Mouse (Mus musculus) ES-E14 (cell line): Measurements from ENCODE around the gene Pigr. TPM values are rescaled to one million over a fixed set of nuclear protein-coding genes. Genes with fewer than 3 reads are reported as not detected.

Experiments
- DNase-seq: peaks from one replicate; pipeline ENCODE4 v3.0.0-alpha.2; 2013; ENCODE audit warnings: low read depth, low spot score
- H3K27ac ChIP-seq: 2 replicates; pipeline ENCODE4 v1.5.1; 2012; ENCODE audit warnings: low read depth, mild to moderate bottlenecking, low read length, moderate library complexity, mixed read lengths; ENCODE audit not compliant: poor library complexity, insufficient read depth, severe bottlenecking
- H3K36me3 ChIP-seq: 2 replicates; pipeline ENCODE4 v1.6.1; 2012; ENCODE audit warnings: mild to moderate bottlenecking, low read length, moderate library complexity, mixed read lengths; ENCODE audit not compliant: control insufficient read depth, poor library complexity, insufficient read depth, severe bottlenecking
- H3K4me1 ChIP-seq, 2 experiments: fragments of 150-350 bp in 1 of 2; sonication (generic) in 1 of 2; 2 replicates each; pipeline ENCODE4 v1.6.1; 2012; ENCODE audit warnings: low read length in 2 of 2, mild to moderate bottlenecking in 1 of 2, mixed read lengths in 1 of 2; ENCODE audit not compliant: control insufficient read depth in 2 of 2, insufficient read depth in 2 of 2, poor library complexity in 1 of 2
- H3K4me3 ChIP-seq, 2 experiments: fragments of 150-350 bp in 1 of 2; sonication (generic) in 1 of 2; 2 replicates each; pipeline ENCODE4 v1.5.1; 2012; ENCODE audit warnings: low read length in 2 of 2, low read depth in 1 of 2, mild to moderate bottlenecking in 1 of 2, mixed read lengths in 1 of 2; ENCODE audit not compliant: insufficient read depth in 1 of 2, poor library complexity in 1 of 2, severe bottlenecking in 1 of 2
- H3K9ac ChIP-seq: 2 replicates; pipeline ENCODE4 v1.6.1; 2012; ENCODE audit warnings: low read depth, mild to moderate bottlenecking, low read length, mixed read lengths; ENCODE audit not compliant: poor library complexity, insufficient read depth, severe bottlenecking
- H3K9me3 ChIP-seq: fragments of 150-350 bp; sonication (generic); 2 replicates; pipeline ENCODE4 v1.6.1; 2012; ENCODE audit warnings: low read depth, mild to moderate bottlenecking, low read length; ENCODE audit not compliant: control insufficient read depth, insufficient read depth
- CHD2 ChIP-seq: IDR thresholded peaks from 2 replicates; pipeline ENCODE4 v1.6.1; 2014; ENCODE audit warnings: mild to moderate bottlenecking, low read depth, low read length, inconsistent platforms
- HCFC1 ChIP-seq: IDR thresholded peaks from 2 replicates; pipeline ENCODE4 v1.6.1; 2012; ENCODE audit warnings: low read length, inconsistent platforms, borderline replicate concordance; ENCODE audit not compliant: insufficient read depth
- MAFK ChIP-seq: IDR thresholded peaks from 2 replicates; pipeline ENCODE4 v1.6.1; 2014; ENCODE audit warnings: mild to moderate bottlenecking, low read depth, low read length, inconsistent platforms; ENCODE audit not compliant: insufficient read depth
- ZC3H11A ChIP-seq: IDR thresholded peaks from 2 replicates; pipeline ENCODE4 v1.6.1; 2012; ENCODE audit warnings: low read depth, mild to moderate bottlenecking, inconsistent platforms, low read length, borderline replicate concordance
- ZNF384 ChIP-seq: IDR thresholded peaks from 2 replicates; pipeline ENCODE4 v1.6.1; 2012; ENCODE audit warnings: low read depth, low read length, inconsistent platforms
- in situ Hi-C, 2 experiments: fragments of 600-800 bp; cut with MboI; formaldehyde crosslinking; loops; one replicate each; pipeline ENCODE4 v1.15.1; 2025; ENCODE audit warnings: low sequenced_read_pairs in 2 of 2, inconsistent platforms in 1 of 2; ENCODE audit not compliant: unreplicated experiment in 2 of 2
- total RNA-seq: library from RNA; depleted of rRNA; stranded (reverse); fragments of 300-350 nt; gene quantifications from 2 replicates; pipeline ENCODE4 v1.2.3, GENCODE M21; 2012

Gene Pigr
- total RNA-seq, 1 experiment = 0.04 TPM

GRCm38 (mm10) chr1:130820316-130821148 lies 6.0 kb upstream of the Pigr start:
- Histone ChIP-seq H3K4me3 (no peak overlapping the region), H3K9ac (no peak overlapping the region), H3K4me1 (no peaks in the 10 kb centered on the region), H3K9me3 (no peaks in the 10 kb centered on the region), H3K36me3 (no peaks in the 10 kb centered on the region), H3K27ac (no peak overlapping the region)
- no peak for DNase-seq
- TF ChIP-seq HCFC1 = no peak
- no peak for TF ChIP-seq CHD2
- TF ChIP-seq ZC3H11A = no peak
- no peak for TF ChIP-seq ZNF384
- no peak for TF ChIP-seq MAFK
- in situ Hi-C loops = no loop called here

GRCm38 (mm10) chr1:130821149-130821471 lies 5.4 kb upstream of the Pigr start:
- Histone ChIP-seq H3K36me3 (no peaks in the 10 kb centered on the region), H3K4me1 (no peaks in the 10 kb centered on the region), H3K9me3 (no peaks in the 10 kb centered on the region), H3K9ac (no peak overlapping the region), H3K4me3 (no peak overlapping the region), H3K27ac (no peak overlapping the region)
- no peak for DNase-seq
- in situ Hi-C loops = no loop called here
- TF ChIP-seq CHD2 (no peak), MAFK (no peak), ZNF384 (no peak), ZC3H11A (no peak), HCFC1 (no peak)

- Histone ChIP-seq H3K27ac (no peak overlapping the region), H3K9me3 (no peaks in the 10 kb centered on the region), H3K4me1 (no peaks in the 10 kb centered on the region), H3K36me3 (no peaks in the 10 kb centered on the region), H3K4me3 (no peak overlapping the region), H3K9ac (no peak overlapping the region)
- TF ChIP-seq ZNF384 (no peak), HCFC1 (no peak), MAFK (no peak), ZC3H11A (no peak), CHD2 (no peak)
- in situ Hi-C loops = no loop called here
- no peak for DNase-seq
These were observed 4.4 kb upstream of the Pigr start for GRCm38 (mm10) chr1:130821911-130822625.

GRCm38 (mm10) chr1:130828656-130829055 lies 2.2 kb downstream of the Pigr start:
- H3K27ac ChIP-seq = no peak overlapping the region
- H3K9me3 ChIP-seq = no peaks in the 10 kb centered on the region
- no peak overlapping the region for H3K4me3 ChIP-seq
- H3K4me1 ChIP-seq = no peaks in the 10 kb centered on the region
- TF ChIP-seq ZNF384 = no peak
- TF ChIP-seq MAFK = no peak
- in situ Hi-C loops = no loop called here
- no peak overlapping the region for H3K9ac ChIP-seq
- DNase-seq = no peak
- no peaks in the 10 kb centered on the region for H3K36me3 ChIP-seq
